Mouse (Mus musculus) gastrocnemius, postnatal 25 days (tissue): Measurements from ENCODE around the gene 1700010B08Rik. TPM values are rescaled to one million over a fixed set of nuclear protein-coding genes. Genes with fewer than 3 reads are reported as not detected.
A peak's percentile ranks its signal among the peaks of the same experiment; 100 is the strongest.

Experiments
- DNase-seq: peaks from one replicate; pipeline ENCODE4 v3.0.0; 2022
- total RNA-seq, 2 experiments: library from RNA; stranded (reverse); gene quantifications; 1 replicate in 1 of 2; 2 replicates in 1 of 2; pipeline ENCODE4 v1.2.3; 2021

The 1700010B08Rik gene
- total RNA-seq, 2 experiments from 2014 or later = not detected

GRCm38 (mm10) chr2:173722251-173722857, 3.1 kb downstream of the 1700010B08Rik start:
- DNase-seq = no peak

- no peak for DNase-seq
These were observed 5.2 kb downstream of the 1700010B08Rik start for GRCm38 (mm10) chr2:173724382-173724781.

GRCm38 (mm10) chr2:173724940-173725807, 6.0 kb downstream of the 1700010B08Rik start:
- no peak for DNase-seq

- no peak for DNase-seq
These were observed 6.6 kb downstream of the 1700010B08Rik start for GRCm38 (mm10) chr2:173725819-173726218.

GRCm38 (mm10) chr2:173730444-173730966, 11.3 kb downstream of the 1700010B08Rik start:
- no peak for DNase-seq

GRCm38 (mm10) chr2:173734426-173734825, 15.2 kb downstream of the 1700010B08Rik start:
- DNase-seq = no peak

- DNase-seq = peak; percentile 96
These were observed 18.2 kb downstream of the 1700010B08Rik start, which contains the start of gene Vapb for GRCm38 (mm10) chr2:173737222-173737989. Gene Vapb (plus strand): TSS chr2:173737511.

GRCm38 (mm10) chr2:173738232-173738631, 19.0 kb downstream of the 1700010B08Rik start:
- DNase-seq = no peak

- DNase-seq = no peak
These were observed 19.9 kb downstream of the 1700010B08Rik start for GRCm38 (mm10) chr2:173739107-173739506.

GRCm38 (mm10) chr2:173742090-173742489, 22.9 kb downstream of the 1700010B08Rik start:
- no peak for DNase-seq

GRCm38 (mm10) chr2:173742744-173743143, 23.5 kb downstream of the 1700010B08Rik start:
- no peak for DNase-seq

GRCm38 (mm10) chr2:173744070-173744815, 25.0 kb downstream of the 1700010B08Rik start:
- DNase-seq = peak; percentile 13

- DNase-seq = no peak
These were observed 29.9 kb downstream of the 1700010B08Rik start for GRCm38 (mm10) chr2:173748961-173749659.

GRCm38 (mm10) chr2:173755433-173756144, 36.4 kb downstream of the 1700010B08Rik start:
- DNase-seq = no peak

GRCm38 (mm10) chr2:173757624-173758155, 38.5 kb downstream of the 1700010B08Rik start:
- DNase-seq = no peak

GRCm38 (mm10) chr2:173760607-173761006, 41.4 kb downstream of the 1700010B08Rik start:
- DNase-seq = no peak

GRCm38 (mm10) chr2:173764629-173765028, 45.4 kb downstream of the 1700010B08Rik start:
- no peak for DNase-seq

- DNase-seq = no peak
These were observed 48.9 kb downstream of the 1700010B08Rik start for GRCm38 (mm10) chr2:173767959-173768595.

GRCm38 (mm10) chr2:173769183-173769582, 50.0 kb downstream of the 1700010B08Rik start:
- no peak for DNase-seq
